Mouse (Mus musculus): ENCODE measurements around the gene Srcin1.

- no peak for TF ChIP-seq CTCF (IDR thresholded peaks at IDR 0.05; ENCODE audit: control insufficient read depth, insufficient read depth, insufficient replicate concordance, low read depth, low read length)
- no peak for TF ChIP-seq POLR2A (IDR thresholded peaks at IDR 0.05; ENCODE audit: control insufficient read depth, low read depth, low read length)
These were observed 35.9 kb downstream of the Srcin1 start for GRCm38 (mm10) chr11:97540136-97540535.

All from testis, adult 2 months (tissue).